Mouse (Mus musculus) forebrain, embryonic 14.5 days (tissue): Measurements from ENCODE around the gene Pgbd5. TPM values are rescaled to one million over a fixed set of nuclear protein-coding genes. Genes with fewer than 3 reads are reported as not detected.

Source experiments
- ATAC-seq: fragments of 200-750 bp; cut with Nextera tagmentation; 2 replicates; pipeline ENCODE4 v1.8.0; 2017; ENCODE audit warnings: mild to moderate bottlenecking, moderate library complexity
- DNase-seq: peaks from one replicate; pipeline ENCODE4 v3.0.0-alpha.2; 2015; ENCODE audit warnings: low spot score
- H3K27ac ChIP-seq: fragments of 300-500 bp; sonication (generic); 2 replicates; pipeline ENCODE4 v1.5.1; 2014; ENCODE audit warnings: low read depth, mild to moderate bottlenecking, control low read depth, low read length, moderate library complexity
- H3K27me3 ChIP-seq: fragments of 300-500 bp; sonication (generic); replicated peaks from 2 replicates; pipeline ENCODE4 v1.6.1; 2014; ENCODE audit warnings: low read length, control low read depth, mixed read lengths; ENCODE audit not compliant: control insufficient read depth, insufficient read depth
- H3K36me3 ChIP-seq: fragments of 300-500 bp; sonication (generic); 2 replicates; pipeline ENCODE4 v1.6.1; 2014; ENCODE audit warnings: low read length, control low read depth; ENCODE audit not compliant: control insufficient read depth, insufficient read depth
- H3K4me1 ChIP-seq: fragments of 300-500 bp; sonication (generic); 2 replicates; pipeline ENCODE4 v1.6.1; 2014; ENCODE audit warnings: antibody characterized with exemption, low read length, control low read depth; ENCODE audit not compliant: control insufficient read depth, insufficient read depth
- H3K4me2 ChIP-seq: fragments of 300-500 bp; sonication (generic); 2 replicates; pipeline ENCODE4 v1.6.1; 2014; ENCODE audit warnings: mild to moderate bottlenecking, control low read depth, low read length
- H3K4me3 ChIP-seq: fragments of 300-500 bp; sonication (generic); 2 replicates; pipeline ENCODE4 v1.5.1; 2014; ENCODE audit warnings: low read depth, low read length, control low read depth
- H3K9ac ChIP-seq: fragments of 300-500 bp; sonication (generic); 2 replicates; pipeline ENCODE4 v1.6.1; 2014; ENCODE audit warnings: mild to moderate bottlenecking, low read length, control low read depth, moderate library complexity
- H3K9me3 ChIP-seq: fragments of 300-500 bp; sonication (generic); replicated peaks from 2 replicates; pipeline ENCODE4 v1.6.1; 2016; ENCODE audit warnings: low read length, control low read depth, mixed read lengths; ENCODE audit not compliant: control insufficient read depth
- WGBS: fragments of 180-500 bp; shearing (Covaris S2); extraction: QIAGEN DNeasy Blood & Tissue Kit; methylation state at CpG from one replicate; pipeline ENCODE4 v1.1.7; 2014; 5-methylcytosine and 5-hydroxymethylcytosine counted together
- polyA plus RNA-seq: library from polyadenylated mRNA; unstranded; fragments of >200 nt; fragmentation: Nextera tagmentation; extraction: Ambion mirVana; gene quantifications from 2 replicates; pipeline ENCODE4 v1.2.1, GENCODE M21; 2014

The Pgbd5 gene
- polyA plus RNA-seq, 1 experiment from 2014 or later: 8.6 TPM

DNA sequence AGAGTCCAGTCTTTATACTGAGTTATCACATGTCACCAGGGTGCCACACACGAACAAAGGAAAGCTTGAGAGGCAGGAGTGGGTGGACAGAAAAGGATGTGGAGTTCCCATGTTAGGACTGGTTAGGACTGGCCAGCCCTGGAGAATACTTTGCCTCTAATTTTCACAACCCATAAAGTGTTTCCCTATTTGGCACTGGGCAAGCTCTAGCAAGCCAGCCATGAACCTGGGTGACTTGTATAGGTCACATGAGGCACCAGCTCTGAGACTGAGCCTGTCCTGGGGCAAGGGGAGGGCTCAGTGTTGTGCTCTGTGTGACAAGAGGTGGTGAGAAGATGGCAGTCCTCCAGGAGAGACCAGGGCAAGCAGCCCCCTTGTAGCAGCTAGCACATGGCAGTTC lies 91.4 kb downstream of the Pgbd5 start:
- ATAC-seq (no peak), DNase-seq (no peak)
- no peak overlapping the region for H3K27ac ChIP-seq
- H3K9ac ChIP-seq: no peak overlapping the region
- H3K36me3 ChIP-seq: peaks cover 27% of the 10 kb centered on the region
- WGBS: 43% methylated on average over 1 of the region's 1 CpGs
- no peaks in the 10 kb centered on the region for H3K9me3 ChIP-seq
- H3K4me2 ChIP-seq: no peak overlapping the region
- no peak overlapping the region for H3K4me3 ChIP-seq
- no peaks in the 10 kb centered on the region for H3K4me1 ChIP-seq
- no peaks in the 10 kb centered on the region for H3K27me3 ChIP-seq

DNA sequence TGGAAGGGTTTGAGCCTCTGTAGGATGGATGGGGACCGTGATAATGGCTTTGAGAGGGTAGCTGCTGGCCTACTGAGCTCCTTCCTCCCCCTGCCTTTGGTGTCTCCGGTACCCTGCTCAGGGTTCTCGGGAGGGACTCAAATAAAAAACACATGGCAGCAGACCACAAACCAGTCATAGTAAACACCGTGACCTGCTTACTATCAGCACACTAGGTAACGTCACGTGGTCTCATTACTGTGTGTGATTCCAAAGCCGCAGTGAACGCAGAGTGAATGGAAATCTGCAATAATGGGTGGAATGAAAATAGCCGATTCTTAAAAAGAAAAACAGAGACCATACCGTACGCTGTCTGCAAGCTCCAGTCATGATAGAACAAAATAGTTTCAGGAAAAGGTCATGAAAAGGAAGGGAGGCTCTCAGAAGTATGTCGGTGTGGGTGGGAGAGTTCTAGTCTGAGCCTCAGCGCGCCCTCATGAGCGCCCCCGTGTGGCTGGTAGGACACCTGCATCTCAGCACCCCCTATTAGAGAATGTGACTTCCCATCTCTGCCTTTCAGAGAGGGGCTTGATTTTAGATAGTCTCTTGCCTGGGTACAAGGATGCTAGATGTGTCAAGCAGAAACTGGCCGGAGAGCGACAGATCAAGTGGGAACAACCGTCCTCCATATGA lies 92.5 kb downstream of the Pgbd5 start:
- DNase-seq (peak; percentile 73), ATAC-seq (peak; percentile 62; the same call in 1 of the 2 replicates)
- no peak overlapping the region for H3K27ac ChIP-seq
- H3K9ac ChIP-seq: no peak overlapping the region
- no peaks in the 10 kb centered on the region for H3K4me1 ChIP-seq
- no peak overlapping the region for H3K4me2 ChIP-seq
- peaks cover 37% of the 10 kb centered on the region for H3K36me3 ChIP-seq
- H3K9me3 ChIP-seq: no peaks in the 10 kb centered on the region
- H3K27me3 ChIP-seq: no peaks in the 10 kb centered on the region
- H3K4me3 ChIP-seq: no peak overlapping the region
- WGBS: 49% methylated on average over 19 of the region's 19 CpGs

DNA sequence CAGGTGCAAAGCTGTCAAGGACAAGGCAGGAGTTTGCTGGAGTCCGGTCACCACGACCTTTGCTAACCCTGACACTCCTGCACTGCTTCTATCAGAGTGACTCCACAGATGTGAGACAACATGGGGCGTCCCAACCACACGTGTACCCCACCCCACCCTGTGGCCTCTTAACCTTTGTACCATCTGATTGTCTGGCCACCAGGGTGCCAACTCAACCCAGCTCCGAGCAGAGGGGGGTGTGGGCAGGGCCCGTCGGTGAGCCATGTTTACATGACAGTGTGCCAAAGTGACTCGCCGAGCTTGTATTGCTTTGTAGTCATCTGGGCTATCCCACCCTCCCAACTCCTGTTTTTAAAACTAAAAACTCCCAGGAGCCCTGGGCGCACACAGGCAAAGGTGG lies 94.4 kb downstream of the Pgbd5 start:
- ATAC-seq: no peak
- no peaks in the 10 kb centered on the region for H3K4me1 ChIP-seq
- DNase-seq: no peak
- H3K9me3 ChIP-seq: no peaks in the 10 kb centered on the region
- WGBS: 86% methylated on average over 10 of the region's 10 CpGs
- H3K27me3 ChIP-seq: no peaks in the 10 kb centered on the region
- H3K4me3 ChIP-seq: no peak overlapping the region
- H3K27ac ChIP-seq: no peak overlapping the region
- no peak overlapping the region for H3K4me2 ChIP-seq
- H3K36me3 ChIP-seq: peaks cover 54% of the 10 kb centered on the region
- no peak overlapping the region for H3K9ac ChIP-seq

GRCm38 (mm10) chr8:124343991-124344390 lies 95.5 kb downstream of the Pgbd5 start:
- no peak for DNase-seq
- Histone ChIP-seq H3K27me3 (no peaks in the 10 kb centered on the region), H3K27ac (no peak overlapping the region), H3K4me1 (no peaks in the 10 kb centered on the region), H3K36me3 (peaks cover 62% of the 10 kb centered on the region), H3K9ac (no peak overlapping the region), H3K4me3 (no peak overlapping the region), H3K4me2 (no peak overlapping the region), H3K9me3 (no peaks in the 10 kb centered on the region)
- no peak for ATAC-seq
- WGBS: 92% methylated on average over 12 of the region's 12 CpGs

GRCm38 (mm10) chr8:124343151-124343550 lies 96.3 kb downstream of the Pgbd5 start:
- DNase-seq: no peak
- no peaks in the 10 kb centered on the region for H3K9me3 ChIP-seq
- H3K27ac ChIP-seq: no peak overlapping the region
- H3K4me1 ChIP-seq: no peaks in the 10 kb centered on the region
- no peak overlapping the region for H3K4me3 ChIP-seq
- H3K4me2 ChIP-seq: no peak overlapping the region
- ATAC-seq: no peak
- H3K27me3 ChIP-seq: no peaks in the 10 kb centered on the region
- H3K9ac ChIP-seq: no peak overlapping the region
- WGBS: 96% methylated on average over 15 of the region's 15 CpGs
- peaks cover 71% of the 10 kb centered on the region for H3K36me3 ChIP-seq

- no peaks in the 10 kb centered on the region for H3K4me1 ChIP-seq
- WGBS: 68% methylated on average over 17 of the region's 17 CpGs
- H3K4me2 ChIP-seq: no peak overlapping the region
- H3K27ac ChIP-seq: no peak overlapping the region
- H3K27me3 ChIP-seq: no peaks in the 10 kb centered on the region
- H3K9me3 ChIP-seq: no peaks in the 10 kb centered on the region
- H3K36me3 ChIP-seq: peaks cover 91% of the 10 kb centered on the region
- no peak overlapping the region for H3K9ac ChIP-seq
- DNase-seq (no peak), ATAC-seq (no peak)
- no peak overlapping the region for H3K4me3 ChIP-seq
Measured at GRCm38 (mm10) chr8:124340360-124341068, 98.9 kb downstream of the Pgbd5 start.

DNA sequence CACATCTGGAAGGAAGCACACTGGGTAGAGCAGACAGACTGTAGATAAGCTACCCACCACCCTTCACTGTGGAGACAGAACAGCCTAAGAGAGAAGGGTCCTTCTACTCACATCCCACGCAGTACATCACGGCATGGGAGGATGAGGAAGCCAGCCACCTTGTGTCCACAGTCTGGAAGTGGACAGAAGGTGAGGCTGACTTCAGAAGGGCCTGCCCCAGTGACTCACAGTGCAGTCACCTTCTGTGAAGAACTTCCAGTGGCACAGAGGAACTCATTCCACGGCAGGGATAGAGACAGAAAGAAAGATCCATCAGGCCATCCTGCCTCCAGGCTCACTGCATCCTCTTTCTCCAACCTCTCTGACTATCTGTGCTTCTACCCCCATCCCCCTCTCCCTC lies 99.7 kb downstream of the Pgbd5 start:
- no peak for DNase-seq
- ATAC-seq: no peak
- H3K27me3 ChIP-seq: no peaks in the 10 kb centered on the region
- no peaks in the 10 kb centered on the region for H3K4me1 ChIP-seq
- H3K9me3 ChIP-seq: no peaks in the 10 kb centered on the region
- peaks cover 91% of the 10 kb centered on the region for H3K36me3 ChIP-seq
- H3K27ac ChIP-seq: no peak overlapping the region
- no peak overlapping the region for H3K4me2 ChIP-seq
- no peak overlapping the region for H3K9ac ChIP-seq
- H3K4me3 ChIP-seq: no peak overlapping the region
- 91% methylated on average over 3 of the region's 3 CpGs for WGBS

DNA sequence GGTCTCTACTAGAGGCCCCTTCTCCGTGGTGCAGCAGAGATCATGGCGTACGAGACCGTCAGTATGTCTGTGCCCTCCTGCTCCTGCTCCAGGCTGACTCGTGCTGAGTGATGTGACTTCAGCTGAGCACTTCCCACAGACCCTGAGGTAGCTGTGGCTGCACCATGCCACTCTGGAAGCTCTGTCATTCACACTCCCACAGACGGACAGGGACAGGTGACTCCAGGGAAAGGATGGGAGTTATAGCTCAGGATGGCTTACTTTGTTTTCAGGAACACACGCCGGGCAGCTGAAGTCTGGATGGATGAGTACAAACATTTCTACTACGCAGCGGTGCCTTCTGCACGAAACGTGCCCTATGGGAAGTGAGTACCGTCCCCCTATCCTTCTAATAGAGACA lies 103.2 kb downstream of the Pgbd5 start:
- Histone ChIP-seq H3K9ac (no peak overlapping the region), H3K9me3 (no peaks in the 10 kb centered on the region), H3K4me2 (no peak overlapping the region), H3K27ac (no peak overlapping the region), H3K36me3 (peaks cover 82% of the 10 kb centered on the region), H3K27me3 (no peaks in the 10 kb centered on the region), H3K4me1 (no peaks in the 10 kb centered on the region), H3K4me3 (no peak overlapping the region)
- ATAC-seq (no peak), DNase-seq (no peak)
- WGBS: 94% methylated on average over 13 of the region's 13 CpGs

- no peak for ATAC-seq
- Histone ChIP-seq H3K9me3 (no peaks in the 10 kb centered on the region), H3K27ac (no peak overlapping the region), H3K4me1 (no peaks in the 10 kb centered on the region), H3K4me3 (no peak overlapping the region), H3K27me3 (no peaks in the 10 kb centered on the region), H3K4me2 (no peak overlapping the region), H3K36me3 (peaks cover 69% of the 10 kb centered on the region), H3K9ac (no peak overlapping the region)
- WGBS: 56% methylated on average over 11 of the region's 11 CpGs
- DNase-seq: no peak
Measured at GRCm38 (mm10) chr8:124331706-124332105, 107.8 kb downstream of the Pgbd5 start.
